Mouse (Mus musculus): ENCODE measurements around the gene Fgfr2.

The Fgfr2 gene

GRCm38 (mm10) chr7:132800868-132801267, 322.3 kb downstream of the Fgfr2 start:
- no peak for DNase-seq (ENCODE audit: low spot score)

DNA sequence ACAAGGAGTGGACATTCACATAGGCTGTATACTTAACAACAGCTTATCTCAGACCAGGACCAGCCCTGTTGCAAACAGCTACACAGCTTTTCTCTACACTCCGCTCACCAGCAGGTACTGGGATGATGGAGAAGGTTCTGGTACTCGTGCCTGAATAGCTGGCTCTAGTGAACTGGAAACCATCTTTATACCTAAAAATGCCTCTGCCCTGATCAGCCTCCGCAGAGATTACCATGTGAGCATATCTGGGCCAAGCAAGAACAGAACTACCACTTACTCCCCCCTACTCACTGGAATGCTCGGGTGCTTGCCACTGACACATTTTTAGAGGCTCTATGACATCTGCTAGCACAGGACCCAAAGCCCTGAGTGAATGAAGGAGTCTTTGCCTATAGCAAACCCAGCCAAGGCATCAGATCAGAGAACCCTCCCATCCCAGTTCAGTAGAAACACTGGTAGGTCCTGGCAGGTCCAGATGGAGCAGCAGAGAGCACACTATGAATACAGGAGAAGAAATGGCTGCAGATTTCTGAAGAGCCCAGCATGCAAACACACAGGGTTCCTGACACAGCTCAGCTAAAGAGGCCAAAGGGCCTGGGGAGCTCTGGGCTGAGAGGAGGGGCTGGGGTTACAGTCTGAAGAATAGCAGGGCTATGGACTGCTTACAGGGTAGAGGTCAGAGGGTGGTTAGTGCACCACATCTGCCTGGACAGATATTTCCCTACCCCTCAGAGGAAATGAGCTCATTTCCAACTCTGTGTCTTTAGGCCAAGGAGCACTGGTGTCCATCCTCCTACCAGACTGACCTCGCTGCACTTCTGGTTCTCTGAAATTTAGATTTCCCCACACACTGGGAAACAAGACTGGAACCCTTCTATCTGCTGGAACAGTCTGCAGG, 323.8 kb downstream of the Fgfr2 start:
- DNase-seq (ENCODE audit: low spot score), result no peak

DNA sequence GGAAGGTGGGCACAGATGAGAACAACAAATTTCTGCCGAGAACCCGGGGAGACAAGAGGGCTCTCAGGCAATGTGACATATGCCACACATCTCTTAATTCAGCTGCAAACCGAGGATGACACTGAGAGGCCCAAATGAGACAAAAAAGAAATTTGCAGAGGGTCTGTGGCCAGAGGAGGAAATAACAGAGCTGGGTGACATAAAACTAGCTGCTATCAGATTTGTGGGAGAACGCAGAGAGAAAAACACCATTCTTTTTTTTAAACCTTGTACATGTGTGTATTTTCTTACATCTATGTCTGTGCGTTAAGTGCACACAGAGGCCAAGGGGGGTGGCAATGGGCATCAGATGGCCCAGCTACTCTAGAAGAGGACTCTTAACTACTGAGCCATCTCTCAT, 328.0 kb downstream of the Fgfr2 start:
- no peak for DNase-seq (ENCODE audit: low spot score)

- DNase-seq (ENCODE audit: low spot score), result no peak
Measured at GRCm38 (mm10) chr7:132793467-132793866, 329.7 kb downstream of the Fgfr2 start.

GRCm38 (mm10) chr7:132790447-132791219, 332.5 kb downstream of the Fgfr2 start:
- no peak for DNase-seq (ENCODE audit: low spot score)

DNA sequence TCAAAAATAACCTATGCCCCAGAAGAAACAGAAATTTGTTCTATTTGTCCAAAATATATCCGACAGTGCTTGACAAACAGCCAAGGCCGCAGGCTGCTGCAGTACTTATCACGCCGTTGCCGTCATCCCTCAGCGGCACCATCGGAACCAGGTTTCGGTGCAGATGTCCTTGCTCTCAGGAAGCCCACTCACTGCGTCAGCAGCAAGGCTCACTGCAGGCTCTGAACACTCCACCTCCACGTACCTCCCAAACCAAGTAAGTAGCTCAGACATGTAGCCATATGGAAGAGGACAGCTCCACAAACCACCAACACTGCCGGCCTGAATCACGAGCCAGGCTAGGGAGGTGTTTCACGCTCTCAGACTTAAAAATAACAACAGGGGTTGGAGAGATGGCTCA, 334.3 kb downstream of the Fgfr2 start:
- DNase-seq (ENCODE audit: low spot score), result no peak

GRCm38 (mm10) chr7:132787496-132788190, 335.5 kb downstream of the Fgfr2 start:
- DNase-seq (ENCODE audit: low spot score), result no peak

GRCm38 (mm10) chr7:132787022-132787421, 336.1 kb downstream of the Fgfr2 start:
- DNase-seq (ENCODE audit: low spot score), result no peak

DNA sequence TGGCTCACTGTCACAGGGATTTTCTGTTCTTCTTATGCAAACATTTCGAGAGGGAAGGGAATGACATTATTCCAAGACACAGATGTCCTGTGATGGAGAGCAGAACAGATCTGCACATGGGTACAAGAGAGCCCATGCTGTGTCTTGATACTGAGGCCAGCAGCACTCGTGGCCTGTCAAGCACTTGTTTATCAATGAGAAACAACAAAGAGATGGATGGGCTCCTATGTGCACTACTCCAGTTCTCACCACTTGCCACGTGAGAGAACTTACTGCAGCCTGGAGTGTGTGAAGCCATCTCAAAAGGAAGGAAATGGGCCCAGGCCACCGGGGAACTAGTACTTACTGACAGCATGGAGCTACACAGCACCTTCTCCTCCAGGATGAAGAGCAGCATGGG, 336.6 kb downstream of the Fgfr2 start:
- DNase-seq (ENCODE audit: low spot score), result no peak

DNA sequence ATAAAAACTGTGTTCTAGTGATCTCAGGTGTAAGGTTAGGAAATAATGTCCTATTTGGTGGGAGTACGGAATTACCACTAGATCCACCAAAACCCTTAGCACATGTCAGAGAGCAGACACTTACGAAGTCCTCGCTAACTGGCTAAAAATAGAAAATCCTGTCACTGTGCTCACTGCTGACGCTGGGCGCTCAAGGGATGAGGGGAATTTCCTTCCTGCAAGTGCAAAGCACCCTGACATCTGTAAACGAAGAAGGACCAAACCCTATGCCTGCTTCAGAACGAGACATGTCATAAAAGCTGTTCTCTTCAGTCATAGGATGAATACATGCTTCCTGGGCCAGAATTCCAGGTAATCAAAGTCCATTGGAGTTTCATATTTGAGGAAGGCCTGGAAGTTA, 337.1 kb downstream of the Fgfr2 start:
- DNase-seq (ENCODE audit: low spot score), result no peak

GRCm38 (mm10) chr7:132784101-132784500, 339.0 kb downstream of the Fgfr2 start:
- no peak for DNase-seq (ENCODE audit: low spot score)

DNA sequence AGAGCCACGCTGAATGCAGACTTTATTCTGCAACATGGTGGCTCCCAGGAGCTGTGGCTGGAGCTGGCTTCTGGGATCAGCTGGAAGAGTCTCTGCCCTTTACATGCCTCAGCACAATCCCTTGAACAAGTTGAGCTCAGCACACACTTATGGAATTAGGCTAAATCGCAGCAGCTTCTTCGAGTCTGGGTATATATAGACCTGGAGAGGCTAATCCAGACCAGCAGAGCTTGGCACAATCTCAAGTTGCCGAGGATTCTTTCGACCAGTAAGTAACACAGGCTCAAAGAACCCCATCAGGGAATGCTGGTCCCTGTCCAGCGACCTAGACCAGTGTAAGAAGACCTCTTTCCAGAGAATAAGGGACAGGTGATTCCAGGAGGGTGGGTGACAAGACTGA, 341.3 kb downstream of the Fgfr2 start:
- DNase-seq (ENCODE audit: low spot score), result no peak

GRCm38 (mm10) chr7:132781130-132781814, 341.9 kb downstream of the Fgfr2 start:
- no peak for DNase-seq (ENCODE audit: low spot score)

DNA sequence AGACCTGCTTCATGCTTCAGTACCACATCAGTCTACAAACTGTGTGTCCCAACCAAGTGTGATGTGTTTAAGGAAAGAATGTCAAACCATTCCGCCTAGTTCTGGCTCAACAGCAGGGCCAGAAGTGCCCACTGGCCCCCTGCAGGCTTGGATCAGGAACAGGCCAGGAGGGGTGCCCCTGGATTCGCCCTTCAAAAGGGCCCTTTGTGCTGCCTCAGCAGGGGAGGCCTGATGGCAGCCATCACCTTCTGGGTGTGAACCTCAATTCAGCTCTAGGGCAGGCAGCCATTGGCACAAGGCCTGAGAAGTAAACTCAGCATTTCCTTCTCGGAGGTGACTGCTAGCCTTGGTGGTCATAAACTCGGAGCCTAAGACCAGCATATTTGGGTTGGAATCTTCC, 342.5 kb downstream of the Fgfr2 start:
- no peak for DNase-seq (ENCODE audit: low spot score)

DNA sequence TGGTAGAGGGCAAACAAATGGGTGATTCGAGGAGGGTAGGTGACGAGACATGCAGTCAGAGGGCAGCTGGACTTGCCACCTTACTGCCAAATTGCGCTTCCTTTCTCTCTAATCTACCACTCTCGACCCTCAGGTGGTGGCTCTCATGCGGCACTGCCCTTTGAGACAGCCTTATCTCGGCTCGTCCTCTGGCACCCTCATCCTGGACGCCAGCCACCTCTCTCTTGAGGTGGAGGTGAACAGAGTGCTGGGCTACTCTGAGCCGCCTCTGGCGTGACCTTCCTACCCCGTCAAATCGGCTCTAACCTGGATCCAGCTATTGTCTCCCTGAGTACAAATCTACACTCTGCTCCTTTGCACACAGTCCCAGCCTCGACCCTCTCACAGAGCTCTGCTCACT, 344.5 kb downstream of the Fgfr2 start:
- no peak for DNase-seq (ENCODE audit: low spot score)

DNA sequence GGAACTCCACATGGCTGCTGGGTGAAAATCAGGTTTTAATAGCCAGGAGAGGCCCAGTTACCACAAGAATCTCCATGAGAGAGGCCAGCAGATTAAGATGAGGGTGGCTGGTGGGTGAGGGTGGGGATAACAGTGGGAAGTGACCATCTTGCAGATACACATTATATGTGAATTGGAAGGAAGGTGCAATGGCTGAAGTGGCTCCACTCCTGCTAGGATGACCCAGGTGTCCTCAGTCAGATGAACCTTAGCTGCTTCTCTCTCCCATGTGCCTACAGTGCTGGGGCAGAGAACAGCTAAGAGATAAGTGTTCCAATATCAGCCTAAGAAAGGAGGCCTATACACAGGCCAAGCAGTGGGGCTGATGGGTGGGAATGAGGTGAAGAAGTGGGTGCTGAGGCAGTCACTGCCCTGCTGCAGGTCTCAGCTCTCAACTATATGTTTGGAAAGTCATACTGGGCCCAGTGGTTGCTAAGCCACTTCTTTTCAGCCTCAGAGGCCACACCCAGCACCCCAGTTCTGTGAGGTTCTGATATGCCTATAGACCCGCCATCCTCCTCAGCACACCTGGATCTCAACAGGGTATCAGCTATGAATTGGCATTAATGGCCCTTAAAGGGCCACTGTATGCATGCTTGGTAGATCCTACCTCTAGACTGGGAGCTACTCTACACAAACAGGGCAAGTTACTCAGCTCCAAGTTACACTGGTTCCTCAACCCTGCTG, 345.3 kb downstream of the Fgfr2 start:
- DNase-seq (ENCODE audit: low spot score), result no peak

- DNase-seq (ENCODE audit: low spot score), result no peak
Measured at GRCm38 (mm10) chr7:132777117-132777516, 346.0 kb downstream of the Fgfr2 start.

GRCm38 (mm10) chr7:132776338-132777111, 346.6 kb downstream of the Fgfr2 start:
- no peak for DNase-seq (ENCODE audit: low spot score)

DNA sequence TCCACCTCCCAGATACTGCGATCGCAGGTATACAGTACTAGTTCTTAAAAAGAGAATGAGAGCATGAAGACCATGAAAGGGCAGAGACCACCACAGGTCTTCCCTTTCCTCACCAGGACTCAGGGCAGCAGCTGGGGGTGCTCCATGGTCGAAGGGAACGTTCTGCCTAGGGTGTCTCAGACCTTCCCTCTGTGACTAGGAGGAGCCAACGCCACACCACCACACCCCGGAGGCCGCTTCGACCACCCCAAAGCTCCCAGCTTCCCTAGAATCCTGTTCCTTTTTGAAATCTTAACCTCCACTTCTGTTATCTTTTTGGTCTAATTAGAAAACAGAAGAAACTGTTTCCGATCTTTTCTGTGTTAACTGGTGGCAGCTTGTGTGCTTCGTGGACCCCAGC, 347.2 kb downstream of the Fgfr2 start:
- no peak for DNase-seq (ENCODE audit: low spot score)

- no peak for DNase-seq (ENCODE audit: low spot score)
Measured at GRCm38 (mm10) chr7:132775333-132775732, 347.8 kb downstream of the Fgfr2 start.

All from lung, postnatal 25 days (tissue).